Mouse (Mus musculus) liver, embryonic 13.5 days (tissue): Measurements from ENCODE around the gene Fam174a. TPM values are rescaled to one million over a fixed set of nuclear protein-coding genes. Genes with fewer than 3 reads are reported as not detected.
A peak's percentile ranks its signal among the peaks of the same experiment; 100 is the strongest.

ENCODE experiments used
- ATAC-seq: fragments of 200-750 bp; cut with Nextera tagmentation; 2 replicates; pipeline ENCODE4 v1.8.0; 2017; ENCODE audit warnings: low read depth, mild to moderate bottlenecking, moderate number of reproducible peaks, moderate library complexity
- DNase-seq: peaks from one replicate; pipeline ENCODE4 v3.0.0; 2022
- H3K27ac ChIP-seq: fragments of 300-500 bp; sonication (generic); 2 replicates; pipeline ENCODE4 v1.5.1; 2015; ENCODE audit warnings: moderate library complexity, mild to moderate bottlenecking, inconsistent platforms
- H3K27me3 ChIP-seq: fragments of 300-500 bp; sonication (generic); 2 replicates; pipeline ENCODE4 v1.6.1; 2015; ENCODE audit warnings: mild to moderate bottlenecking, inconsistent platforms
- H3K36me3 ChIP-seq: fragments of 300-500 bp; sonication (generic); 2 replicates; pipeline ENCODE4 v1.6.1; 2015; ENCODE audit warnings: mild to moderate bottlenecking, inconsistent platforms
- H3K4me1 ChIP-seq: fragments of 300-500 bp; sonication (generic); replicated peaks from 2 replicates; pipeline ENCODE4 v1.6.1; 2015; ENCODE audit warnings: inconsistent platforms
- H3K4me2 ChIP-seq: fragments of 300-500 bp; sonication (generic); 2 replicates; pipeline ENCODE4 v1.6.1; 2015; ENCODE audit warnings: inconsistent platforms, mild to moderate bottlenecking, moderate library complexity
- H3K4me3 ChIP-seq: fragments of 300-500 bp; sonication (generic); replicated peaks from 2 replicates; pipeline ENCODE4 v1.5.1; 2015; ENCODE audit warnings: mild to moderate bottlenecking, inconsistent platforms
- H3K9ac ChIP-seq: fragments of 300-500 bp; sonication (generic); 2 replicates; pipeline ENCODE4 v1.6.1; 2015; ENCODE audit warnings: mild to moderate bottlenecking, inconsistent platforms
- H3K9me3 ChIP-seq: fragments of 300-500 bp; sonication (generic); replicated peaks from 2 replicates; pipeline ENCODE4 v1.6.1; 2016; ENCODE audit warnings: inconsistent platforms
- WGBS: fragments of 180-500 bp; shearing (Covaris S2); methylation state at CpG from one replicate; pipeline ENCODE4 v1.1.7; 2015; ENCODE audit not compliant: insufficient replicate concordance; 5-methylcytosine and 5-hydroxymethylcytosine counted together
- polyA plus RNA-seq: library from polyadenylated mRNA; unstranded; fragments of >200 nt; fragmentation: Nextera tagmentation; extraction: Ambion mirVana; gene quantifications from 2 replicates; pipeline ENCODE4 v1.2.1, GENCODE M21; 2015

Gene Fam174a
- polyA plus RNA-seq: 7.8 and 8.1 TPM in 2 replicates

DNA sequence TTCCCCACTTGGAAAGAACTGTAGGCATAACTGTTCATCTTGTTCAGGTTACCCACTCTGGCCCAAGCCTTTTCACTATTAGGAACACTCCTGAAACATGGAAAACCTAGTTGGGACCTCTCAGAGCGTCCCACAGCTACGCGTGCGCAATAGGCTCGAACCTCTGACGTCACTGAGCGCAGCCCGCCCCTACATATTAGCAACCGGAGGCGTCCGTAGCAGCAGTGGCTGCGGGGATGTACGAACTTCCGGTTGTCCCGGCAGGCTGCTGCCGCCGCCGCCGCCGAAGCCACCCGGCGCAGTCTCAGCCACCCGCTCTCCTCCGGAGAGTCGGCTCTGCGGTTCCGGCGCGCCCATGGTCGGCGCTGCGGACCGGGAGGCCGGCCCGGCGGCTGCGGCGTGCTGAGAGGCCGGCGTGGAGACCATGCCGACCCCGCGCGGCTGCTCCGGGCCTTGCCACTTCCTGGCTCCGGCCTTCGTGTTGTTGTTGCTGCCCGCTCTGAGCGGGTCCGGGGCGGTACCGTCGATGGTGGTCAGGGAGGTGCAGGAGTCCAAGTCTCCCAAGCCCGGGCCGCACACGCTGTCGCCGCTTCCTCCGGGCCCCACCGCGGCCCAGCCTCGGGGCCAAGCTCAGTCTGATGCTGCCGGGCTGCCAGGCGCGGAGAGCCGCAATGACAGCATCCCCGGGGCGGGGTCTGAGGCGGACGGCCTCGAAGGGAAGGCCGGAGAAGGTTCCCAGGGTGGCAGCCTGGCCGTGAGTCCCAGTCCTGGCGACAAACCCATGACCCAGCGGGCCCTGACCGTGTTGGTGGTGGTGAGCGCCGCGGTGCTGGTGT, at the start of gene Fam174a:
TSS of gene Fam174a (plus strand) at position 231 of the 836 bp plus-strand sequence.
- WGBS: under 1% methylated on average over 79 of the region's 79 CpGs
- Histone ChIP-seq H3K4me3 (peak within 1 kb of the TSS; percentile 83), H3K9ac (peak within 1 kb of the TSS; percentile 81), H3K4me2 (peak within 1 kb of the TSS; percentile 91), H3K4me1 (peaks cover 10% of the 10 kb centered on the region), H3K9me3 (no peaks in the 10 kb centered on the region), H3K27ac (peak within 1 kb of the TSS; percentile 43; the same call in 1 of the 2 replicates), H3K27me3 (no peaks in the 10 kb centered on the region), H3K36me3 (no peaks in the 10 kb centered on the region)
- ATAC-seq: peak; percentile 98
- DNase-seq: peak; percentile 80

DNA sequence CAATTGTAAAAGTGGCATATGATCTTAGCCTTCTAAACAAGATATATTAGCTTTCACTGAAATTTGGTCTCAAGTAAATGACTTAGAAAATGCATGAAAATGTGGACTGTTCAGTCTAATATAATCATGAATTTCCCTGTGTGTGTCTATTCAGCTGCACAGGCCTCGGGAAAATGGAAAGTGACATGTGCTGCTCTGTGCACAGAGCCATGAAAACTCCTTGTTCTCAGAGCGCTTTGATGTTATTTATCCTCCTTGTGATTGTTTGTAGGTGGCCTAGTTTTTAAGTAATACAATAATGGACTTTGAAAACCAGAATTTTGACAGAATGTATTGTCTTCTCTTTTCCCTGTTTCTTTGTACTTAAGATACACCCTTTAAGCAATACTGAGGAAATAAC, 49.6 kb upstream of the Fam174a start:
- no peak for ATAC-seq
- Histone ChIP-seq H3K36me3 (no peaks in the 10 kb centered on the region), H3K27me3 (no peaks in the 10 kb centered on the region), H3K9me3 (no peaks in the 10 kb centered on the region), H3K4me1 (no peaks in the 10 kb centered on the region), H3K4me2 (no peak overlapping the region), H3K27ac (no peak overlapping the region), H3K4me3 (no peak overlapping the region), H3K9ac (no peak overlapping the region)
- no peak for DNase-seq
- WGBS: 56% methylated on average over 2 of the region's 2 CpGs

DNA sequence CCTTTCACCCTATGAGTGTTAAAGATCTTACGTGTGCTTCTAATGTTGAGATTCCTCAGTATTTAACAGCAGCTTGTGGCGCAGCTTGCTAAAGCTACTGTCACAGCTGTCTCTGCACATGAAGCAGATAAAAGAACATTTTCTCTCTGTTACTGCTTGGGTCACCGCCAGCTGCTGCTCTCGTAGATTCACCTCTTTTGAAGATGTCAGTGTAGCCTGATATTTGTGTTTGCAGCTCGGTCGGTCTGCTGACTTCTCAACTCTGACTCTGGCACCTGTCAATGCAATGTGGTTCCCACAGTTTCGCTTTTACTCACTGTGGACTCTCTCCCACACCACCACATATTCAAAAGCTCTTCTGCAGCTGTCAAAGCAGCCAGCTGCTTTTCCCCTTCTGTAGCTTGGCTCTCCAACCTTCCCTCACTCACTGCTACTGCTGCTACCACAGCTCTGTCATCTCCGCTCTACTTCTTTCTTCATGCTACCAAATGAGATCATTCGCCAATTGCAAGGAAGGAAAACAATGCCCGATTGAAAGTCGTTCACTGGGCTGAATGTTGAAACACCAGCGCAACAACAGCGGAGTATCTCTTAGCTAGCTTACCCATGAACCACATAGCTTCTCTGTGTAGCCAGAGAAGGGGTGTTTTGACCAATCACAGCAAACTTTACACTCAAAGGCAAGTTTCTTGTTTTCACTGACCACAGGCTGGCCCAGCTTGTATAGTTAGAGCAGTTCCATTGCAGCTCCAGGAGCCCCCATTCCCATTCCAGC, 45.3 kb upstream of the Fam174a start:
- WGBS: 65% methylated on average over 13 of the region's 13 CpGs
- H3K27ac ChIP-seq: no peak overlapping the region

DNA sequence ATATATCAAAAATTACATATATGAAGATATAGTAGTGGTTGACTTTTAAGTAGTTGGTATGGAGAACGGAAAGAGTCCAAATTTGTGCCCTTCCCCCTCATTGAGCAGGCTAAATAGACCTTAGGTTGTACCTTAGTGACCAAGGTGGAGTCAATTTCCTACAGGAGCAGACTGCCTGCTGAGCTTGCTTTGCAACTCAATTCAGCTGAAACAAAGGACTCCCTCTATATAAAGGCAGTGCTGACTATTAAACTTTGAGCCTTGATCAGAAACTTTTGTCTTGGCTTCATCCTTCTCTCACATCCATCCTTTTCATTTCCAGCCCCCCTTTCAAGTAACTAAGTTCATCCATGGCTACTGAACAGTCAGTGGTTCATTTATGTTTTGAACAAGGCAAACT, 40.1 kb upstream of the Fam174a start:
- ATAC-seq: no peak
- DNase-seq: no peak
- no peaks in the 10 kb centered on the region for H3K36me3 ChIP-seq
- no peak overlapping the region for H3K9ac ChIP-seq
- no peak overlapping the region for H3K4me3 ChIP-seq
- H3K9me3 ChIP-seq: no peaks in the 10 kb centered on the region
- no peak overlapping the region for H3K27ac ChIP-seq
- no peak overlapping the region for H3K4me2 ChIP-seq
- H3K27me3 ChIP-seq: no peaks in the 10 kb centered on the region
- WGBS: 25% methylated on average over 1 of the region's 1 CpGs
- H3K4me1 ChIP-seq: no peaks in the 10 kb centered on the region

More for the DNA sequence above, 45.3 kb upstream of the Fam174a start:
- Histone ChIP-seq H3K27me3 (no peaks in the 10 kb centered on the region), H3K4me2 (no peak overlapping the region), H3K9ac (no peak overlapping the region), H3K36me3 (no peaks in the 10 kb centered on the region), H3K4me3 (no peak overlapping the region), H3K4me1 (no peaks in the 10 kb centered on the region), H3K9me3 (no peaks in the 10 kb centered on the region)
- DNase-seq (no peak), ATAC-seq (no peak)

DNA sequence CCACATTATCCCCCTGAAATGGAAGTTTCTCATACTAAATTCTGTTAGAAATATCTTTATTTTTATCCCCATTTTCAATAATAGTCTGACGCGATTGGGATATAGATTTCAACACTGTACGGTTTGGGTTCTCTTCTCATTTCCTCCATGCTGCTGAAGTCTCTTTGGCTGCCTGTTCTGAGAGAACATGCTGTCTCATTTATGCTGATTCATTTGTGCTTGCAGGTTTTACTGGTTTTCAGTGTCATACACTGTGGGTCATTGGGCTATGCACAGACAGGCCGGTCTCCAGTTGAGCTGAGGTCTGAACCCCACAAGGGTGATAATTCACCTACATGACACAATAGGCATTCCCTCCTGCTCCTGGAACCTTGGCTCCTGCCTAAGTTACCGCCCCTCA, 5.1 kb upstream of the Fam174a start:
- ATAC-seq (no peak), DNase-seq (no peak)
- no peaks in the 10 kb centered on the region for H3K36me3 ChIP-seq
- WGBS: 66% methylated on average over 5 of the region's 5 CpGs
- H3K9ac ChIP-seq: no peak overlapping the region
- no peak overlapping the region for H3K4me3 ChIP-seq
- H3K4me2 ChIP-seq: no peak overlapping the region
- H3K27me3 ChIP-seq: no peaks in the 10 kb centered on the region
- no peak overlapping the region for H3K27ac ChIP-seq
- H3K4me1 ChIP-seq: no peaks in the 10 kb centered on the region
- no peaks in the 10 kb centered on the region for H3K9me3 ChIP-seq

DNA sequence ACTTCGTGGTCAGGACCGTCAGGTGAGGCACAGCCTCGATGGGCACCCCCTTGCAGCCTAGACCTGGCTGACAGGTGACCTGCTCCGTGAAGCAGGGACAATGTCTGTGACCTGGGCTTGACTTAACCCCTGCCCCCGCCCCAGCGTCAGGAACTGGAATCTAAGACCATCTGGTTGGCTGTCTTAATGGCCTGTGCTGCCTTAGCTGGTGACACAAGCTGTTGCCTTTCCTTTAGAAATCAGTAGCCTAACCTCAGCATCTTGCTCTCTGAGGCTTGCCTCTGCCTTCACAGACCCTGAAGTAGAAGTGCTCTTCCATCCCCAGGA, 769 bp downstream of the Fam174a start:
- Histone ChIP-seq H3K9ac (peak overlapping the region; percentile 81), H3K9me3 (no peaks in the 10 kb centered on the region), H3K36me3 (no peaks in the 10 kb centered on the region), H3K27ac (peak overlapping the region; percentile 43; the same call in 1 of the 2 replicates), H3K27me3 (no peaks in the 10 kb centered on the region), H3K4me3 (peak overlapping the region; percentile 83), H3K4me2 (peak overlapping the region; percentile 91), H3K4me1 (peaks cover 10% of the 10 kb centered on the region)
- WGBS: 2% methylated on average over 6 of the region's 6 CpGs
- ATAC-seq: no peak
- no peak for DNase-seq

DNA sequence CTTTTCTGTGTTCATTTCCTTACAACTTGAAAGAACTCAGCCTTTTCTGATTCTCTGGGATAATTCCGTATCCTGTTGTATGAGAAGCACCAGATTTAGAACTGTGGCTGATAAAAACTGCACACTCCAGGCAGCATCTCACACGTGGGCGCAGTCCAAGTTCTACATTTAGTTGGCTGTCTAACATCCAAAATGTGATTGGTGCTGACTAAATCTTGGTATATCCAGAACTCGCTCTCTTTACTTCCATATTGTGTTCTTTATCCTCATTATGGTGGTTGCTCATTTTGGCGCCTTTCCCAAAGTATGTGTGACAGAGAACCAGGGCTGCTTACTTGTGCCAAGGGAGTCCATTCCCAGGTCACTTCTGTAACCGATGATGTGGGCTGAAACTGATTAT, 2.6 kb downstream of the Fam174a start:
- Histone ChIP-seq H3K9ac (no peak overlapping the region), H3K4me3 (no peak overlapping the region), H3K9me3 (no peaks in the 10 kb centered on the region), H3K4me1 (peaks cover 10% of the 10 kb centered on the region), H3K4me2 (no peak overlapping the region), H3K27ac (no peak overlapping the region), H3K27me3 (no peaks in the 10 kb centered on the region), H3K36me3 (no peaks in the 10 kb centered on the region)
- WGBS: 73% methylated on average over 6 of the region's 6 CpGs
- no peak for ATAC-seq
- DNase-seq: no peak

DNA sequence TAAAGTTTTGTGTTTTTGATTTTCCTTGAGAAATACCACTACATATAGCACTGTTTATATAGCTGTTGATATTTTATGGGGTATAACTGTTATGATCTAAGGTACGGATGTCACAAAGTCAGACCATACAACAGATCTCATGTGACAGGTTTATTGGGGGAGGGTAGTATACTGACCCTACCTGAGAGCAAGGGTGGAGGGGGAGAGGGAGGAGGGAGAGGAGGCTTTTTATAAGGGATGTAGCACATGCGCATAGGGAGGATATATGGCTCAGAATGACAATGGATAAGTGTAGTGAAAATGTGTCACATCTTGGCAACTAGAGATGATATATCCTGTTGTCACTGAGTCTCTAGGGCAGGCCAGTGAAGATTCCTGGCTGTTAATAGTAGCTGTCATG, 8.8 kb downstream of the Fam174a start:
- Histone ChIP-seq H3K27me3 (no peaks in the 10 kb centered on the region), H3K4me3 (no peak overlapping the region), H3K9ac (no peak overlapping the region), H3K36me3 (peaks cover 5% of the 10 kb centered on the region; the same call in 1 of the 2 replicates), H3K4me1 (no peaks in the 10 kb centered on the region), H3K9me3 (no peaks in the 10 kb centered on the region), H3K4me2 (no peak overlapping the region), H3K27ac (no peak overlapping the region)
- DNase-seq: no peak
- ATAC-seq: no peak
- WGBS: 89% methylated on average over 2 of the region's 2 CpGs

DNA sequence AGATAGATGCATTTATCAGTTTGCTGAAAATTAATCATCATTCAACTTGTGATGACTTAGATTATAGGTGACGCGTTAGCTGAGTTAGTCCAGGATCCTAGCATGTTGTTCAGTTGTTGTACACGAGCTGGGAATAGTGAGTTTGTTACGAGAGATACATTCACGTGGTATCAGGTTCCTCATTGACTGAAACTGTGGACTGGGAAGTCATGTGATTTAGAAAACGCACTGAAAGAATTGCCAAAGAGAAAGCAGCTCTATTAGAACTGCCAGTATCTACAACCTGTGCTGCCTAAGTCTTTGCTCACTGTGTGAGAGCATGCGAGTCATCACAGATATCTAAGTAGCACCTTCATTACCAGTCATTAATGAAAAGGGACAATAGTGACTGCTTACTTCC, 9.6 kb downstream of the Fam174a start:
- Histone ChIP-seq H3K4me3 (no peak overlapping the region), H3K27me3 (no peaks in the 10 kb centered on the region), H3K27ac (no peak overlapping the region), H3K4me1 (no peaks in the 10 kb centered on the region), H3K9me3 (no peaks in the 10 kb centered on the region), H3K36me3 (peaks cover 5% of the 10 kb centered on the region; the same call in 1 of the 2 replicates), H3K9ac (no peak overlapping the region), H3K4me2 (no peak overlapping the region)
- 65% methylated on average over 7 of the region's 7 CpGs for WGBS
- ATAC-seq: no peak
- no peak for DNase-seq

DNA sequence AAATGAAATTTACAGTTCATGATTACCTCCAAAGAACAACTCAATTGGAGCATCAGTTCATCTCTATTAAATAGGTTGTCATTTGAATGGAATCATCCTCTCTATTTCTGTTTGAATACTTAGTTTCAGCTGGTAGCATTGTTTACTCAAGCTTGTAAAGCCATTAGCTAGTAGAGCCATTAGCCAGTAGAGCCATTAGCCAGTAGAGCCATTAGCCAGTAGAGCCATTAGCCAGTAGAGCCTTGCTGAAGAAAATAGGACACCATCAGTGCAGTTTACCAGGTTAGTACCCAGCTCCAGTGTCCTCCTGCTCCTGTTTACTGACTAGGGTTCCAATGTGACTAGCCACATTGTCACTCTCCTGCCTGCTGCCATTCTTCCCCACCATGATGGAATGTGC, 13.4 kb downstream of the Fam174a start:
- Histone ChIP-seq H3K9ac (no peak overlapping the region), H3K4me3 (no peak overlapping the region), H3K27me3 (no peaks in the 10 kb centered on the region), H3K27ac (no peak overlapping the region), H3K4me2 (no peak overlapping the region), H3K9me3 (no peaks in the 10 kb centered on the region), H3K36me3 (peaks cover 8% of the 10 kb centered on the region; the same call in 1 of the 2 replicates), H3K4me1 (no peaks in the 10 kb centered on the region)
- DNase-seq (no peak), ATAC-seq (no peak)

DNA sequence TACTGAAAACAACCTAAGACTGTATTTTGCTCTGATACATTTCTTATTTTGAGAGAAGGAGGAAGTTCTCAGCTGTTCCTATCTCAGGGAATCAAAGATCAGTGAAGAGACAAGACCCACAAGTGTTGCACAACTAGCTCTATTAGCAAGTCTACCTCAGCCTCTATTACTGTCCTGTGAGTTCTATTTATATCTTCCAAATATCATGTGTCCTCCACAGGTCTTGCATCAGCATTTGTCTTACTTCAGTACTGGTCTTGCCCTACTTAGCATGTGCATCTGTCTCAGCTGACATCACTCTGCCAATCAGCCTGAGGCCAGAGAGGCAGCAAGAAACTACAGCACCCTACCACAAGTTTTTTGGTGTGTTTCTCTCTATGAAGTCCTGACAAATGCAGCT, 26.2 kb downstream of the Fam174a start:
- ATAC-seq (no peak), DNase-seq (no peak)
- no peak overlapping the region for H3K4me2 ChIP-seq
- no peak overlapping the region for H3K27ac ChIP-seq
- no peaks in the 10 kb centered on the region for H3K9me3 ChIP-seq
- no peaks in the 10 kb centered on the region for H3K4me1 ChIP-seq
- no peak overlapping the region for H3K9ac ChIP-seq
- no peak overlapping the region for H3K4me3 ChIP-seq
- H3K36me3 ChIP-seq: no peaks in the 10 kb centered on the region
- no peaks in the 10 kb centered on the region for H3K27me3 ChIP-seq

DNA sequence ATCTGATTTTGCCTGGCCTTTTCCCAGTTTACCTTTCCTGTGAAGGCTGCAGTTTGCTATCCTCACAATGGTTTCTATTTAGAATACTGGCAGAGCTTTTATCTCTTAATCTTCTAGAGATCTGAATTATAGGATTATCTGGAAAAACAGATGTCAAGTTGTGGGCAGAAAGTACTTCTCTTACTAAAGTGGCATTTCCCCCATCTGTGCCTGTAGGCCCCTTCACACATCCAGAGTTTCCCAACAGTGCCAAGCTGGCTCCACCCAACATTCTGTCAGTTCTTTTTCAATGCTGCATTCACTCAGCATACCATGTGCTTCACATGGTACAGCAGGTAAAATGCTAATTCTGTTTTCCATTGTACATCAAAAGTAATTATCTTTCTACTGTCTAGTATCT, 28.8 kb downstream of the Fam174a start:
- H3K4me1 ChIP-seq: no peaks in the 10 kb centered on the region
- H3K27me3 ChIP-seq: no peaks in the 10 kb centered on the region
- no peak for ATAC-seq
- DNase-seq: no peak
- no peak overlapping the region for H3K4me2 ChIP-seq
- no peak overlapping the region for H3K9ac ChIP-seq
- H3K9me3 ChIP-seq: no peaks in the 10 kb centered on the region
- H3K36me3 ChIP-seq: no peaks in the 10 kb centered on the region
- H3K4me3 ChIP-seq: no peak overlapping the region
- H3K27ac ChIP-seq: no peak overlapping the region
